Mouse (Mus musculus) hindbrain, embryonic 14.5 days (tissue): ENCODE measurements around the gene Ghrhr. TPM values are rescaled to one million over a fixed set of nuclear protein-coding genes. Genes with fewer than 3 reads are reported as not detected.

Experiments used
- polyA plus RNA-seq: library from polyadenylated mRNA; unstranded; fragments of >200 nt; fragmentation: Nextera tagmentation; extraction: Ambion mirVana; gene quantifications from 2 replicates; pipeline ENCODE4 v1.2.1, GENCODE M21; 2014

The Ghrhr gene
- polyA plus RNA-seq, 1 experiment from 2014 or later, result not detected

Other genes starting within 250 kb of the Ghrhr start
- gene Crhr2, start 243.3 kb upstream of the Ghrhr start, polyA plus RNA-seq, result 0.95 and 1.3 TPM in 2 replicates
- gene Inmt, start 201.3 kb upstream of the Ghrhr start, polyA plus RNA-seq, result not detected in 2 replicates
- gene Mindy4, start 172.9 kb upstream of the Ghrhr start, polyA plus RNA-seq, result 12.9 and 14.2 TPM in 2 replicates
- 3.6 and 6.5 TPM in 2 replicates for gene Aqp1, start 39.9 kb upstream of the Ghrhr start, polyA plus RNA-seq
- 73.4 and 75.1 TPM in 2 replicates for gene Adcyap1r1, start 75.7 kb downstream of the Ghrhr start, polyA plus RNA-seq